Mouse (Mus musculus): Measurements from ENCODE around the gene Itpr3. TPM values are rescaled to one million over a fixed set of nuclear protein-coding genes. Genes with fewer than 3 reads are reported as not detected.

Itpr3 gene
- polyA plus RNA-seq, 1 experiment from 2014 or later, result 2.9 TPM

DNA sequence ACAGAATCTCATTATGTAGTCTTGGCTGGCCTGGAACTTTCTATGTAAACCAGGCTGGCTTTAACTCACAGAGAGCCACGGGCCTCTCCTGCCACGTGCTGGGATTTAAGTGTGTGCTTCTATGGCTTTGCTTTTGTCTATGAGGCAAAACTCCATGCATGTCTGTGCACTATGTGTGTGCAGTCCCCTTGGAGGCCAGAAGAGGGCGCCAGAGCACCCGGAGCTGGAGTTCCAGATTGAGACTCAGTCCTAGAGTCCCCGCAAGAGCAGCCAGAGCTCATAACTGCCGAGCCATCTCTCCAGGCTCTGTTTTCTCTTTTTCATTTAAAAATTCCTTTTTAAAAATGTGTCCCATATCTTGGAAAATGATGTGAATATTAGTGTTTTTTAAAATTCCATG, 20.8 kb downstream of the Itpr3 start:
- Histone ChIP-seq H3K27ac (no peak overlapping the region), H3K36me3 (peaks cover 6% of the 10 kb centered on the region), H3K27me3 (ENCODE audit: insufficient read depth, poor library complexity, severe bottlenecking) (no peaks in the 10 kb centered on the region), H3K4me3 (no peak overlapping the region), H3K4me1 (peaks cover 46% of the 10 kb centered on the region), H3K9me3 (peaks cover 5% of the 10 kb centered on the region; the same call in 1 of the 2 replicates)
- WGBS, result 81% methylated on average over 6 of the region's 6 CpGs
- no peak for DNase-seq (ENCODE audit: low spot score)

DNA sequence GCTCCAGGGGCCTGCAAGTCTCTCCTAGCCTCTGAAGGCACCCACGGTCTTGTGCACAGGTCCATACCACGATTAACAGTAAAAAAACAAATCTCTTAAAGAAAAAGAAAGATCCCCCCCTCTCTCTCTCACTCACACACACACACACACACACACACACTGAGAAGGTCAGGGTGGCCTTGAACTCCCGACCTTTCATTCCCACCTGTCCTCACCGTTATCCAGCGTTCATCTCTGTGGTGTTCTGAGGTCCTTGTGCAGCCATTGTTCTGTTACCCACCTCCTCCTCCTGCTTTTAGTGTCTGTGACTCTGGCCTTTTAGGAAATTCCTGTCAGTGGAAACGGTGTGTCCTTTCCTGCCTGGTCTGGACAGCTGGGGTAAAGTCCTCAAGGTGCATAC, 21.4 kb downstream of the Itpr3 start:
- H3K27ac ChIP-seq, result no peak overlapping the region
- DNase-seq (ENCODE audit: low spot score), result no peak
- H3K9me3 ChIP-seq, result peaks cover 5% of the 10 kb centered on the region; the same call in 1 of the 2 replicates
- no peak overlapping the region for H3K4me3 ChIP-seq
- WGBS, result 61% methylated on average over 6 of the region's 6 CpGs
- no peaks in the 10 kb centered on the region for H3K27me3 ChIP-seq (ENCODE audit: insufficient read depth, poor library complexity, severe bottlenecking)
- H3K4me1 ChIP-seq, result peaks cover 52% of the 10 kb centered on the region
- peaks cover 6% of the 10 kb centered on the region for H3K36me3 ChIP-seq

- Histone ChIP-seq H3K36me3 (peaks cover 6% of the 10 kb centered on the region), H3K27me3 (ENCODE audit: insufficient read depth, poor library complexity, severe bottlenecking) (no peaks in the 10 kb centered on the region), H3K27ac (no peak overlapping the region), H3K9me3 (peaks cover 5% of the 10 kb centered on the region; the same call in 1 of the 2 replicates), H3K4me1 (peaks cover 41% of the 10 kb centered on the region), H3K4me3 (no peak overlapping the region)
- DNase-seq (ENCODE audit: low spot score), result no peak
- 82% methylated on average over 5 of the region's 5 CpGs for WGBS
Measured at GRCm38 (mm10) chr17:27081868-27082267, 24.8 kb downstream of the Itpr3 start.

DNA sequence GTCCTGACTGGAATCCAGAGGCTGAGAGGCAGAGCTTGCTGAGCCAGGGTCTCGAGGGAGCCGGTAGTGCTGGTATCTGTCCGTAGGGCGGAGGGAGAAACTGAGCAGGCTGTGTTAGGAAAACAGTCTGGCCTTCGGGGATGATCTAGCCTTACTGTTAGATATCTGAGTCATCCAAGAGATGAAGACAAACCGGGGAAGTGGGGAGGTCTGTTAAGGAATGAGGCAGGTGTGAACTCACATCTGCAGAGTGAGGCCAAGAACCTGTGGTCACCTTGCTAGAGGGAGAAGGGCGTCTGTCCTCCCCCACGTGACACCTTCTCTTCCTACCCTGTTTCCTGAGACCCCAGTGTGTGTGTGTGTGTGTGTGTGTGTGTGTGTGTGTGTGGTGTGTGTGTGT, 25.7 kb downstream of the Itpr3 start:
- Histone ChIP-seq H3K27ac (peak overlapping the region; percentile 56), H3K4me3 (no peak overlapping the region), H3K9me3 (peaks cover 2% of the 10 kb centered on the region; the same call in 1 of the 2 replicates), H3K36me3 (0 out of 2 replicates have a peak, but pooled peaks cover 2% of the 10 kb centered on the region), H3K27me3 (ENCODE audit: insufficient read depth, poor library complexity, severe bottlenecking) (no peaks in the 10 kb centered on the region), H3K4me1 (peaks cover 47% of the 10 kb centered on the region)
- WGBS, result 39% methylated on average over 8 of the region's 8 CpGs
- DNase-seq (ENCODE audit: low spot score), result no peak

GRCm38 (mm10) chr17:27083601-27084000, 26.5 kb downstream of the Itpr3 start:
- peak overlapping the region; percentile 56 for H3K27ac ChIP-seq
- no peaks in the 10 kb centered on the region for H3K9me3 ChIP-seq
- H3K27me3 ChIP-seq (ENCODE audit: insufficient read depth, poor library complexity, severe bottlenecking), result no peaks in the 10 kb centered on the region
- no peak for DNase-seq (ENCODE audit: low spot score)
- WGBS, result 48% methylated on average over 9 of the region's 9 CpGs
- H3K4me3 ChIP-seq, result no peak overlapping the region
- 0 out of 2 replicates have a peak, but pooled peaks cover 2% of the 10 kb centered on the region for H3K36me3 ChIP-seq
- H3K4me1 ChIP-seq, result peaks cover 51% of the 10 kb centered on the region

GRCm38 (mm10) chr17:27085676-27086075, 28.6 kb downstream of the Itpr3 start:
- Histone ChIP-seq H3K27me3 (ENCODE audit: insufficient read depth, poor library complexity, severe bottlenecking) (no peaks in the 10 kb centered on the region), H3K4me3 (no peak overlapping the region), H3K9me3 (no peaks in the 10 kb centered on the region), H3K27ac (no peak overlapping the region), H3K4me1 (peaks cover 38% of the 10 kb centered on the region), H3K36me3 (peaks cover 8% of the 10 kb centered on the region; the same call in 1 of the 2 replicates)
- no peak for DNase-seq (ENCODE audit: low spot score)
- WGBS, result 67% methylated on average over 2 of the region's 2 CpGs

GRCm38 (mm10) chr17:27087426-27087825, 30.3 kb downstream of the Itpr3 start:
- 30% methylated on average over 12 of the region's 12 CpGs for WGBS
- H3K27ac ChIP-seq, result peak overlapping the region; percentile 62
- no peaks in the 10 kb centered on the region for H3K27me3 ChIP-seq (ENCODE audit: insufficient read depth, poor library complexity, severe bottlenecking)
- H3K36me3 ChIP-seq, result peaks cover 23% of the 10 kb centered on the region; the same call in 1 of the 2 replicates
- H3K4me3 ChIP-seq, result no peak overlapping the region
- DNase-seq (ENCODE audit: low spot score), result no peak
- no peaks in the 10 kb centered on the region for H3K9me3 ChIP-seq
- H3K4me1 ChIP-seq, result peaks cover 33% of the 10 kb centered on the region

GRCm38 (mm10) chr17:27090068-27090467, 33.0 kb downstream of the Itpr3 start:
- no peak overlapping the region for H3K4me3 ChIP-seq
- H3K9me3 ChIP-seq, result no peaks in the 10 kb centered on the region
- H3K36me3 ChIP-seq, result peaks cover 23% of the 10 kb centered on the region; the same call in 1 of the 2 replicates
- H3K27ac ChIP-seq, result no peak overlapping the region
- peaks cover 10% of the 10 kb centered on the region for H3K4me1 ChIP-seq
- no peak for DNase-seq (ENCODE audit: low spot score)
- H3K27me3 ChIP-seq (ENCODE audit: insufficient read depth, poor library complexity, severe bottlenecking), result 0 out of 2 replicates have a peak, but pooled peaks cover 3% of the 10 kb centered on the region
- 63% methylated on average over 9 of the region's 9 CpGs for WGBS

- Histone ChIP-seq H3K27me3 (ENCODE audit: insufficient read depth, poor library complexity, severe bottlenecking) (0 out of 2 replicates have a peak, but pooled peaks cover 4% of the 10 kb centered on the region), H3K36me3 (peaks cover 17% of the 10 kb centered on the region; the same call in 1 of the 2 replicates), H3K4me3 (no peak overlapping the region), H3K9me3 (no peaks in the 10 kb centered on the region), H3K4me1 (peaks cover 4% of the 10 kb centered on the region; the same call in 1 of the 2 replicates), H3K27ac (no peak overlapping the region)
- WGBS, result 49% methylated on average over 13 of the region's 13 CpGs
- no peak for DNase-seq (ENCODE audit: low spot score)
Measured at GRCm38 (mm10) chr17:27095690-27096089, 38.6 kb downstream of the Itpr3 start.

GRCm38 (mm10) chr17:27101675-27102074, 44.6 kb downstream of the Itpr3 start:
- H3K27me3 ChIP-seq (ENCODE audit: insufficient read depth, poor library complexity, severe bottlenecking), result no peaks in the 10 kb centered on the region
- DNase-seq (ENCODE audit: low spot score), result no peak
- H3K4me3 ChIP-seq, result no peak overlapping the region
- 73% methylated on average over 5 of the region's 5 CpGs for WGBS
- H3K27ac ChIP-seq, result peak overlapping the region; percentile 49; the same call in 1 of the 2 replicates
- peaks cover 12% of the 10 kb centered on the region for H3K4me1 ChIP-seq
- H3K9me3 ChIP-seq, result no peaks in the 10 kb centered on the region
- H3K36me3 ChIP-seq, result peaks cover 17% of the 10 kb centered on the region

DNA sequence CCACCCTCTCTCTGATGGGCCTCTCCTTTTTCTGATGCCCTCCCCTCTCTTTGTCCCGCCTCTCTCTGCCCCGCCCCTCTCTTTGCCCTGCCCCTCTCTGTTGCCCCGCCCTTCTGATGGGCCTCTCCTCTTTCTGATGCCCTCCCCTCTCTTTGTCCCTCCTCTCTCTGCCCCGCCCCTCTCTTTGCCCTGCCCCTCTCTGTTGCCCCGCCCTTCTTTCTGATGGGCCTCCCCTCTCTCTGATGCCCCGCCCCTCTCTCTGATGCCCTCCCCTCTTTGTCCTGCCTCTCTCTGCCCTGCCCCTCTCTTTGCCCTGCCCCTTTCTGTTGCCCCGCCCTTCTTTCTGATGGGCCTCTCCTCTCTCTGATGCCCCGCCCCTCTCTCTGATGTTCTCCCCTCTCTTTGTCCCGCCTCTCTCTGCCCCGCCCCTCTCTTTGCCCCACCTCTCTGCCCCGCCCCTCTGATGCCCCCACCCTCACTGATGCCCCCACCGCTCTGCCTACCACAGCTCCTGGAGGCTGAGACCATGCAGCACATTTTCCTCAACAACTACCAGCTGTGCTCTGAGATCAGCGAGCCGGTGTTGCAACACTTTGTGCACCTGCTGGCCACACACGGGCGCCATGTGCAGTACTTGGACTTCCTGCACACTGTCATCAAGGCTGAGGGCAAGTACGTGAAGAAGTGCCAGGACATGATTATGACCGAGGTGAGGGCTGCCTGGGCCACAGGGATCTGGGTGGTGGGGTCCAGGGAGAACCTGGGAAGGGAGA, 48.8 kb downstream of the Itpr3 start:
- H3K4me1 ChIP-seq, result peaks cover 11% of the 10 kb centered on the region; the same call in 1 of the 2 replicates
- H3K27me3 ChIP-seq (ENCODE audit: insufficient read depth, poor library complexity, severe bottlenecking), result no peaks in the 10 kb centered on the region
- no peak for DNase-seq (ENCODE audit: low spot score)
- no peak overlapping the region for H3K27ac ChIP-seq
- no peaks in the 10 kb centered on the region for H3K9me3 ChIP-seq
- WGBS, result 71% methylated on average over 16 of the region's 18 CpGs
- peaks cover 23% of the 10 kb centered on the region for H3K36me3 ChIP-seq
- no peak overlapping the region for H3K4me3 ChIP-seq

- 84% methylated on average over 9 of the region's 9 CpGs for WGBS
- no peak overlapping the region for H3K27ac ChIP-seq
- no peaks in the 10 kb centered on the region for H3K27me3 ChIP-seq (ENCODE audit: insufficient read depth, poor library complexity, severe bottlenecking)
- H3K4me3 ChIP-seq, result no peak overlapping the region
- peaks cover 27% of the 10 kb centered on the region for H3K36me3 ChIP-seq
- DNase-seq (ENCODE audit: low spot score), result no peak
- no peaks in the 10 kb centered on the region for H3K9me3 ChIP-seq
- H3K4me1 ChIP-seq, result 0 out of 2 replicates have a peak, but pooled peaks cover 3% of the 10 kb centered on the region
Measured at GRCm38 (mm10) chr17:27106745-27107144, 49.6 kb downstream of the Itpr3 start.

- Histone ChIP-seq H3K27me3 (ENCODE audit: insufficient read depth, poor library complexity, severe bottlenecking) (no peaks in the 10 kb centered on the region), H3K9me3 (no peaks in the 10 kb centered on the region), H3K36me3 (peaks cover 26% of the 10 kb centered on the region), H3K4me1 (0 out of 2 replicates have a peak, but pooled peaks cover 3% of the 10 kb centered on the region), H3K27ac (no peak overlapping the region), H3K4me3 (no peak overlapping the region)
- WGBS, result 78% methylated on average over 6 of the region's 6 CpGs
- no peak for DNase-seq (ENCODE audit: low spot score)
Measured at GRCm38 (mm10) chr17:27107936-27108335, 50.8 kb downstream of the Itpr3 start.

Measured in heart, embryonic 10.5 days (tissue).